Mouse (Mus musculus) urinary bladder, adult 18-20 months (tissue): ENCODE measurements around the gene Spint1.
A peak's percentile ranks its signal among the peaks of the same experiment; 100 is the strongest.

Source experiments
- DNase-seq, 2 experiments: peaks; one replicate each; pipeline ENCODE4 v3.0.0; 2022; ENCODE audit warnings: low spot score in 2 of 2, mixed read lengths in 2 of 2

Gene Spint1

GRCm38 (mm10) chr2:119242548-119242947 is 5.4 kb downstream of the Spint1 start:
- DNase-seq = no peak

GRCm38 (mm10) chr2:119245246-119245645 is 8.1 kb downstream of the Spint1 start:
- no peak for DNase-seq

- no peak for DNase-seq
These were observed 10.7 kb downstream of the Spint1 start for GRCm38 (mm10) chr2:119247904-119248303.

DNA sequence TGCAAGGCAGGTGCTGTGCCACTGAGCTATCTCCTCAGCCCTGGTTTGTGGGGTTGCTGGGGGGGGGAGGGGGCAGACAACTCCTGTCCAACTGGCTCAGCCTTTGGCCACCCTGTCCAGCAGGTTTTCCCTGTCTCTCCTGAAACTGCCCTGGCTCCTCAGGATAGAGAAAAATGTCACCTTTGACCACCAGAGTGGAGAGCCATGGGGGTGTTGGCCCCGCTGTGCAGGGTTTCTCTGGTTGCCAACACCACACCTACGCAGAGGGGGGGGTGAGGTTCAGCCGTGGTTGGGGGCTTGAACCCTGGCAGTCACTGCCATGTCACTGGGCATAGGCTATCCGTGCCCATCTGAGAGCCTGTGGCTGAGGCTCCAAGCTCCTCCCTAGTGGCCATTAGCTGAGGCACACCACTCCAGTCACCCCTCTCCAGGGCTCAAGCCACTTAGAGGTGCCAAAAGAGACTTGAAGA is 12.5 kb downstream of the Spint1 start:
- peak in 1 of 2 experiments; percentile 53 for DNase-seq

DNA sequence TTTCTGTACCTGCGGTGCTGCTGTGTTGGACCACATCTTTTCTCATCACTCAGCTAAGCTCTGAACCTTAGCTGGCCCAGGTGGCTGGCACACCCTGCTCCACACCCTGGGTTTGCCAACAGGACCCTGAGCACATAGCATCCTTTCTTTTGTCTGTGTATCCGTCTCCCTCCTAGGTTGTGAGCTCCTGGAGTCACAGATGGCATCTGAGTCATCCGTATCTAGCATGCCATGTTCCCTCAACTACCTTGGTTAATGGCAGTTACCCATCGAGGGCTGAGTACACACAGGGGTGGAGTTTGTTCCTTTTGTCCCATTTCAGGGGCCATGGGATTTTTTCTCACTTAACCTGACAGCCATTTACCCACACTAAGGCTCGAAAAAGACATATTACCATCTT is 13.2 kb downstream of the Spint1 start:
- no peak for DNase-seq

GRCm38 (mm10) chr2:119250826-119251478 is 13.8 kb downstream of the Spint1 start:
- peak; percentile 80 to 85 for DNase-seq

DNA sequence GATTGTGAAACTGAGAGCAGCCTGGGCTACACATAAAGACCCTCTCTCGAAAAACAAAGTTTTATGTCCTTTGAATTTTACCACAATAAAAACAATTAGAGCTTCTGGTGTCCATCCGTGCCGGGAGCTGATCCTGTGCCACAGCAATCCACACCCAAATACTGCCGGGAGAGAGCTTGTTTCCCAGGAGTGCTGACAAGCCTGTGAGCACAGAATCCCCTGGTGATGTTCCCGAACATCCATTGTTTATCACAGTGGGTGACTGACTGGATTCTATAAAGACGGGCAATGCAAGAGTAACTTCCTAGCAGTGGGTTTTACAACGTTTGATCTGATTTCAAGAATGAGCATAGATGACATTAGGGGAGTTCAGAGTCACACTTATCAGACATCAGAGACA is 17.8 kb downstream of the Spint1 start:
- no peak for DNase-seq

DNA sequence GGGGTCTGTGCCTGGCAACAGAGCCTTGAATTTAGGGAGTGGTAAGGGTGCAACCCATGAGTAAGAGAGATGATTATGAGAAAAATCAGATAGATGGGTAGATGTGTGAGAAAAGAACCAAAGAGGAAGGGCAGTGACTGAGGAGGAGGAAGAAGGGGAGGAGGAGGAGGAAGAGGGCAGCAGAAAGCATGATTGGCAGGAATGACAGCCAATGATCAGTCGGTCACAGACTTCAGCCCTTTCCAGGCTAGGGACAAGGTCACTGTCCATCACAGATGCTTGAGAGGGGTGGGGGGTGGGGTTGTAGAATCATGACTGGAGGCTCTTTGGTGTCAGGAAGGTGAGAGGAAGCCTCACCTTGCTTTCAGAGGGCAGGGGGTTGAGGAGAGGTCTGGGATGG is 23.4 kb downstream of the Spint1 start:
- DNase-seq = no peak

DNA sequence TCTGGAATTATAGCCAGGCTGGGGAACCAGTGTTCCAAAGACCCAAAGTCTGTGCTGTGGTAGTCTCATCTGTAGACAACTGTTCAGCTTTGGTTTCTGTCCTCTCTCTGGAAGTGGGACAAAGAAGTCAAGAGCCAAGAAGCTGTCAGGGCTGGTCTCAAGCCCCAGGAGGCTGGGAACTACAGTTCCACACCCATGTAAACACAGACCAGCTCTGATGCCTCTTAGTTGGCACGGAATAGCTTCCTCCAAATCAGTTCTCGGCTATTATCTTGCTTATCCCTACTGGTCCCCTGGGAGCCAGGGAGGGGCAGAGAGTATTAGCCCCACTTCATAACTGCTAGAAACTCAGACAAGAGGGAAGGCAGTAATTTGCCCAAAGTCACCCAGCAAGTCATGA is 24.2 kb downstream of the Spint1 start:
- no peak for DNase-seq

DNA sequence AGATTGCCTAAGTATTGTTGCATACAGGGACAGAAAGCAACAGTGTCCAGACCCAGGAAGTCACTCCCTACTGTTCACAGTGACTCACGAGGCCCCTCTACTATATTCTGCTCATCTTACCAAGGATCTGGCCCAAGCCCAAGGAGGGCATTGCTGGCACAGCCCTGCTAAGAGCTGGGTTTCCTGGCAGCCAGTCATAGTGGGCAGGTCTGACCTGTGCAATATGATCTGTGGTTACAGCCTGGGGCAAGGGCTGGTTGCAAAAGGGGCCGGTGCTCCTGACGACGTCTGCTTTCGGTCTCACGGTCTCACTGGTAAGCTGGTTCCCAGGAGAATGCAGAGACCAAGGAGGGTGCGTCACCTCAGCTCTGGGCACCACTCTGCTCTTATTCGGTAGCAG is 25.8 kb downstream of the Spint1 start:
- peak; percentile 58 to 78 for DNase-seq

DNA sequence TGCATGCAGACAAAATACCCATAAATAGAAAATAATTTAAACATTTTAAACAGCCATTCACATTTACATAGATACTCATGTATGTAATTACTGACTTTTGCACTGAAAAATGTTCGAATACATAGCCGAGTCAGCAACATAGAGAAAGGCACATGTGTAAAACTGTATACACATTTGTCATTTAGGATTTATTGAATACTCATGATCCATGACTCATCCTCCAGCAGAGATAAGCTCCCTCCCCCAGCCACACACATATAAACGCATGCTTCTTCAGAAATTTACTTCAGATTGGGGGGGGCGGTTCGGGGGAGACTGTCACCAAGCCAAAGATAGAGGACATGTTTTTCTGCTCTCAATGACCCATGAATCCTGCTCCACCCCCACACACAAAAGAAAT is 26.7 kb downstream of the Spint1 start:
- DNase-seq = no peak

DNA sequence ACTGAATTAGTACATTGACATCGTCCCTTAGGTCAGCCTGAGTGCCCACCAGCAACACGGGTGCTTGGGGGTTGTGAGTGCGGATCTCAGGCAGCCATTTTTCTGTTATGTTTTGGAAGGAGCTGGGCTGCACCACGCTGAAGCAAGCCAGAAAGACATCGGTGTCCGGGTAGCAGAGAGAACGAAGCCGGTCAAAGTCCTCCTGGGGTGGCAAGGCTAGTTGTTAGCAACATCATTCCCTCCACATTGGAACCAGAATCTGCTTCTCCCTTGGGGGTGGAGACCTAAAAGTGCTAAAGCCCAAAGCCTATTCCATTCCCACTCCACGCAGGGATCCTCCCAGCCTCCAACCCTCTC is 33.1 kb downstream of the Spint1 start:
- DNase-seq = no peak

DNA sequence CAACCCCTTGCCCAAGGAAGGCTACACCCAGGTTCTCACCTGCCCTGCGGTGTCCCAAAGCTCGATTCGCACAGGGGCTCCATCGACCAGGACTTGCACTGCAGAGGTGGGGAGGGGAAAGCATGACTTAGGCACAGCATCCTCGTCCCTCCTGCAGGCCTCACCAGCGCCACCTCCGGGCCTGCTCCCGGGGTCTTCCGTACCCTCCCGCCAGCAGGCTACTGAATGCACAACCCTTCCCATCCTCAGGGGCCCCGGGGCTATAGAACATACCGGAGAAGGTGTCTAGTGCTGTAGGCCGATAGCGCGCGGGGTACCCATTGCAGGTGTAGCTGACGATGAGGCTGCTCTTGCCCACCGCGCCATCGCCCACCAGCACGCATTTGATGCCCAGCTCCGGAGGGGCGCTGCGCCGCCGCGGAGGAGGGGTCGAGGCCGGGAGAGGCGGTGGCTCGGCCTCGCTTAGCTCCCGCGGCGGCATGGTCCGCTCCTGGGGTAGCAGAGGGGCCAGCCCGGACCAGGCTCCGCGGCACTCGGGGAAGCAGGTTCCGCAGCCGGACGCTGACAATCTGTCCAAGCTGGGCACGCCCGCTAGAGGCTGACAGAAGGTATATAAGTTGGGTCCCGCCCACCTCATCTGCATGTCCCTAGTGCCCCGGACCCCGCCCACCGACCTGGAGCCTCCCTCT is 33.6 kb downstream of the Spint1 start, which contains the start of gene Rhov:
Gene Rhov (minus strand): TSS at position 630 of the 689 bp plus-strand sequence.
- peak; percentile 74 to 78 for DNase-seq

- no peak for DNase-seq
These were observed 37.0 kb downstream of the Spint1 start for GRCm38 (mm10) chr2:119274126-119274525.

GRCm38 (mm10) chr2:119276926-119277325 is 39.8 kb downstream of the Spint1 start:
- no peak for DNase-seq

GRCm38 (mm10) chr2:119277810-119278209 is 40.6 kb downstream of the Spint1 start:
- DNase-seq = no peak

DNA sequence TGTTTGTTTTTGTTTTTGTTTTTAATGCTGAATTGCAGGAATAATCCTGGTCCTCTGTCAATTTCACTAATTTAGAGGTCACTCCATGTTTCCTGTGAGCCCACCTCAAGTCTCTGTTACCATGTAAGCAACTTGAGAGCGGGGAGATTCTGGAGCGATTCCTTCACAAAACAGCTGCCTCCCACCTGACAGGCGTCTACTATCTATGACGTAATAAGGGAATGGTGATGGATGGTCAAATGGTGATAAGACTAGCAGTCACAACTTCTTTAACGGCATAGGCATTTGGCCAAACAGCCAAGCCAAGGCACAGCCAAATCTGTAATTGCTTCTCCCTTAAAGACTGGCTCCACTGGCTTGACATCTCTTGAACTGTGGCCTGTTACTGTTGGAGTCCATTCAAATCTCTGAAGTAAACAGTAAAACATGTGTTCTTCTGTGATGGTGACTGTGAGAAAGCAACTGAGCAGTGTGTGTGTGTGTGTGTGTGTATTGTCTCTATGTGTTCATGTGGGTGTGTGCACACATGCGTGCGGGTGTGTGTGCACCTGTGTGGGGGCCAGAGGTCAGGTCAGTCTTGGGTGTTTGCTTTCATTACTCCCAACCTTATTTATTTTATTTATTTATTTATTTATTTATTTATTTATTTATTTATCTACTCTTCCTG is 44.9 kb downstream of the Spint1 start:
- no peak for DNase-seq

GRCm38 (mm10) chr2:119287372-119287771 is 50.2 kb downstream of the Spint1 start:
- no peak for DNase-seq

GRCm38 (mm10) chr2:119288270-119288882 is 51.2 kb downstream of the Spint1 start, which contains the start of gene Vps18:
Vps18 (plus strand) TSS chr2:119288740.
- DNase-seq = peak; percentile 95 to 97

- DNase-seq = no peak
These were observed 51.9 kb downstream of the Spint1 start for GRCm38 (mm10) chr2:119289014-119289416.

DNA sequence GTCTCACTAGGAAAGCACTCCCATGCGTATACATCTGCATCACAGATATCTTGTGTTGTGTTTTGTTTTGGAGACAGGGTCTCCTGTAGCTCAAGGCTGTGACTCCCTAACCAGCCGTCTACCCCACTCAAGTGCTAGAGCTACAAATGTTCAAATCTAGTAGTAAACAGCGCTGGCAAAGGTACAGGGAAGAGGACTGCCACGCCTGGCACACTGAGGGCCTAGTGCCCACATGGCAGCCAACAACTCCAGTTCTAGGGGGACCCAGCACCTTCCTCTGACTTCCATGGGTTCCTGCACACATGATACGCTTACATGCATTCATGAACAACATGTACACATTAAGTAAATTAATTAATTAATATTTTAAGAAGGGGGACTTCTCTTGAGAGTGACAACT is 55.1 kb downstream of the Spint1 start:
- no peak for DNase-seq

GRCm38 (mm10) chr2:119292852-119293251 is 55.7 kb downstream of the Spint1 start:
- DNase-seq = no peak
